ENCODE assay signal across 9 mouse cellular contexts in the genomic region with DNA sequence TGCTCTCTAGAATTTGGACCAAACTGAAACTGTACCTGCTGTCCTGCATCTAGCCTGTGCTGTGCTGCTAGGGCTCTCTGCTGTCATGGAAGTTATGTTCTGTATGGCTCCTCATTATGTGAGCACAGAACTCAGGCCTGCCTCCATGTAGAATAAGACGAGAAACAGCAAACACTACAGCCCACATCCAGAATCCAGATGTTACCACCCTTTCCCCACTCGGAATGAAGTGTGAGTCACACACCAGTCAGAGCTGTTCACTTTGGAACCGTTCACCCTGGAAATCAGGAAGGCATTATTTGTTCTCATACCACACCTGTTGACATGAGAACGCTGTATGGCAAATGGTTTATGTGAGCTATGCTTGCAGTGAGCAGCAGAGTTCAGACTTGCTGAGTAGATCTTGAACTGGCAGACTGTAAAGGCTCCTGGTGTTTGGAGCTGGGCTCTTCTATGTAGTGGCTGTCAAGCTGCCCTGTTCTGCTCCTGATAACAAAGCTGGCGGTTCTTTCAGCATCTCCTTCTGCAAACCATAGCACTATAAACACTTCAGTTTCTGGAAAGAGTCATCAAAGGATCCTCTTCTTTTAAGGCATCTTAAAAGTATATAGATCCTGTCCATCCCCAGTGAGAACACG. TPM values are rescaled to one million over a fixed set of nuclear protein-coding genes. Genes with fewer than 3 reads are reported as not detected.
A peak's percentile ranks its signal among the peaks of the same experiment; 100 is the strongest.
DNase-seq lines count a peak whose midpoint lies in the region; ATAC-seq lines count a peak whose summit lies in the region.
"Had no signal": no experiment of that assay in that cellular context is flagged by ENCODE, and none has a peak within 500 bp of the region (broad histone marks: within the 10 kb centered on the region; RNA-seq: fewer than 3 reads in every experiment).

No protein-coding gene starts in this region.

- no peak overlapping the region for H3K4me2 ChIP-seq in heart, embryonic 14.5 days (ENCODE audit: low read length)
- H3K4me2 ChIP-seq in liver, embryonic 13.5 days: no peak overlapping the region
- H3K4me2 ChIP-seq: hindbrain, embryonic 12.5 days had no signal

- ATAC-seq in heart, embryonic 14.5 days (ENCODE audit: insufficient number of reproducible peaks, insufficient read depth, low FRiP score, low read depth): no peak; the same call in 1 of the 2 replicates
- ATAC-seq in common myeloid progenitor, adult 5-6 weeks (replicated peaks; ENCODE audit: low read depth, poor library complexity, severe bottlenecking): peak; percentile 37; the same call in 1 of the 2 replicates
- ATAC-seq in liver, embryonic 13.5 days (ENCODE audit: low read depth): peak; percentile 71

- 0 out of 4 replicates have a peak overlapping the region, but pooled peaks of 1 of the 2 experiments have one; percentile 10 for H3K27ac ChIP-seq in heart, embryonic 14.5 days (replicated peaks in 1 of 2; ENCODE audit: control insufficient read depth in 1 of 2, insufficient read depth in 1 of 2, low read depth in 2 of 2, low read length in 2 of 2)
- no peak overlapping the region for H3K27ac ChIP-seq in heart, embryonic 10.5 days
- H3K27ac ChIP-seq in liver, embryonic 13.5 days: peak overlapping the region; percentile 51
- H3K27ac ChIP-seq: hindbrain, embryonic 12.5 days had no signal

- no peaks in the 10 kb centered on the region for H3K9me3 ChIP-seq in heart, embryonic 14.5 days (ENCODE audit: control insufficient read depth, low read length)
- no peaks in the 10 kb centered on the region for H3K9me3 ChIP-seq in heart, embryonic 10.5 days
- no peaks in the 10 kb centered on the region for H3K9me3 ChIP-seq in liver, embryonic 13.5 days (replicated peaks)
- H3K9me3 ChIP-seq: hindbrain, embryonic 12.5 days had no signal

- peaks cover 18 to 44% of the 10 kb centered on the region in 2 experiments for H3K4me1 ChIP-seq in heart, embryonic 14.5 days (ENCODE audit: control insufficient read depth in 2 of 2, insufficient read depth in 2 of 2, low read length in 2 of 2)
- H3K4me1 ChIP-seq in heart, embryonic 10.5 days: peaks cover 33% of the 10 kb centered on the region
- peaks cover 68% of the 10 kb centered on the region for H3K4me1 ChIP-seq in liver, embryonic 13.5 days (replicated peaks)

- 42% methylated on average over 6 of the region's 6 CpGs for WGBS in heart, embryonic 14.5 days
- 58% methylated on average over 6 of the region's 6 CpGs for WGBS in heart, embryonic 10.5 days
- 52% methylated on average over 6 of the region's 6 CpGs for WGBS in liver, embryonic 13.5 days (ENCODE audit: insufficient replicate concordance)

- no peak for DNase-seq in heart, embryonic 10.5 days (ENCODE audit: low spot score)
- DNase-seq in 3T3-L1 (ENCODE audit: low read depth, low spot score): peak; percentile 89
- DNase-seq in liver, embryonic 13.5 days: no peak
- no peak for DNase-seq in left cerebral cortex, adult 9 months (ENCODE audit: low spot score in 2 of 2)
- no peak for DNase-seq in thymus, postnatal 4 days
- DNase-seq in spleen, postnatal 4 days (ENCODE audit: low spot score in 2 of 2): no peak

- H3K4me3 ChIP-seq in heart, embryonic 14.5 days (ENCODE audit: control insufficient read depth in 1 of 2, insufficient read depth in 1 of 2, low read depth in 1 of 2, low read length in 2 of 2): no peak overlapping the region
- no peak overlapping the region for H3K4me3 ChIP-seq in heart, embryonic 10.5 days
- H3K4me3 ChIP-seq in liver, embryonic 13.5 days (replicated peaks): no peak overlapping the region
- H3K4me3 ChIP-seq: hindbrain, embryonic 12.5 days had no signal

- no peaks in the 10 kb centered on the region for H3K36me3 ChIP-seq in heart, embryonic 14.5 days (ENCODE audit: control insufficient read depth, insufficient read depth, low read length)
- no peaks in the 10 kb centered on the region for H3K36me3 ChIP-seq in heart, embryonic 10.5 days
- H3K36me3 ChIP-seq in liver, embryonic 13.5 days: no peaks in the 10 kb centered on the region
- H3K36me3 ChIP-seq: hindbrain, embryonic 12.5 days had no signal

- no peaks in the 10 kb centered on the region for H3K27me3 ChIP-seq in heart, embryonic 14.5 days (ENCODE audit: control insufficient read depth, insufficient read depth, low read length)
- H3K27me3 ChIP-seq in heart, embryonic 10.5 days (ENCODE audit: insufficient read depth, poor library complexity, severe bottlenecking): no peaks in the 10 kb centered on the region
- H3K27me3 ChIP-seq in liver, embryonic 13.5 days: no peaks in the 10 kb centered on the region
- H3K27me3 ChIP-seq: hindbrain, embryonic 12.5 days had no signal

- H3K9ac ChIP-seq in heart, embryonic 14.5 days (ENCODE audit: low read length): 0 out of 2 replicates have a peak overlapping the region, but pooled peaks have one; percentile 17
- H3K9ac ChIP-seq in liver, embryonic 13.5 days: peak overlapping the region; percentile 22; the same call in 1 of the 2 replicates
- H3K9ac ChIP-seq: hindbrain, embryonic 12.5 days had no signal

RNA-seq across cellular contexts. Expression of a gene that starts 53.3 kb away (rescaled TPM):
- 12.6 and 12.8 TPM in 2 replicates for polyA plus RNA-seq in heart, embryonic 14.5 days (2014; fragmentation: Nextera tagmentation; extraction: Ambion mirVana)
- polyA plus RNA-seq in heart, embryonic 10.5 days (2016; fragmentation: Nextera tagmentation; extraction: Ambion mirVana): 15.7 and 15.9 TPM in 2 replicates
- 12.7 and 27.7 TPM in 2 replicates for total RNA-seq in common myeloid progenitor, adult 5-6 weeks (2017)
- 4.4 and 5.2 TPM in 2 replicates for polyA plus RNA-seq in liver, embryonic 13.5 days (2015; fragmentation: Nextera tagmentation; extraction: Ambion mirVana)

RNA-seq across cellular contexts. Expression of a gene that starts 56.5 kb away (rescaled TPM):
- polyA plus RNA-seq in heart, embryonic 14.5 days (2014; fragmentation: Nextera tagmentation; extraction: Ambion mirVana): 49.2 and 56.2 TPM in 2 replicates
- polyA plus RNA-seq in heart, embryonic 10.5 days (2016; fragmentation: Nextera tagmentation; extraction: Ambion mirVana): 30.9 and 33.1 TPM in 2 replicates
- 33.3 and 36.0 TPM in 2 replicates for total RNA-seq in common myeloid progenitor, adult 5-6 weeks (2017)
- 35.0 and 42.2 TPM in 2 replicates for polyA plus RNA-seq in liver, embryonic 13.5 days (2015; fragmentation: Nextera tagmentation; extraction: Ambion mirVana)
